Mouse (Mus musculus): ENCODE data around the gene Olfr868. TPM values are rescaled to one million over a fixed set of nuclear protein-coding genes. Genes with fewer than 3 reads are reported as not detected.

The Olfr868 gene
- not detected in 2 replicates for polyA plus RNA-seq (2016; fragmentation: Nextera tagmentation; extraction: Ambion mirVana)

DNA sequence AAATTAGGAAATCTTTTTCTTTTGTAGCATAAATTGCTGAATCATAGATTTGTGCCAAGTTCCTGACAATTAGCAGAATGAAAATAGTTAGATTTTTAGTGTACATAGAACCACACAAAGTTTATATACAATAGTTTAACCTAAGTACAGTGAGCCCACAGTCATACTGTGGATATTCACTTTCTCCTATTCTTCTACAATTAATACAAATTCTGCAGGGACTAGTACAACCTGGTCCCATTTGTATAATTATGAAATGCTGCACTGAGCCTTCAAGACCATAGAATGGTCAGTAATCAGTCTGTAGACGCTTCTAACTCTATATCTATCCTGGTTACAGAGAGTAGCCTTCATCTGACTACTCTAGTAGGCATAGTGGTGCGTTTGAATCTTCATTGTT is at the start of gene Olfr868:
Gene Olfr868 (plus strand): TSS at position 301 of the 400 bp plus-strand sequence.
- H3K9ac ChIP-seq = no peak within 1 kb of the TSS
- 38% methylated on average over 2 of the region's 2 CpGs for WGBS
- H3K4me1 ChIP-seq (replicated peaks) = no peaks in the 10 kb centered on the region
- no peak for ATAC-seq (ENCODE audit: insufficient number of reproducible peaks, low FRiP score)
- H3K9me3 ChIP-seq (replicated peaks) = peaks cover 17% of the 10 kb centered on the region
- H3K4me2 ChIP-seq = no peak within 1 kb of the TSS
- no peak within 1 kb of the TSS for H3K27ac ChIP-seq (ENCODE audit: poor library complexity, severe bottlenecking)
- H3K4me3 ChIP-seq = no peak within 1 kb of the TSS
- no peaks in the 10 kb centered on the region for H3K36me3 ChIP-seq
- H3K27me3 ChIP-seq (replicated peaks) = no peaks in the 10 kb centered on the region

- ATAC-seq (ENCODE audit: insufficient number of reproducible peaks, low FRiP score) = no peak
- Histone ChIP-seq H3K27me3 (replicated peaks) (no peaks in the 10 kb centered on the region), H3K9me3 (replicated peaks) (peaks cover 8% of the 10 kb centered on the region), H3K36me3 (no peaks in the 10 kb centered on the region), H3K27ac (ENCODE audit: poor library complexity, severe bottlenecking) (no peak within 1 kb of the TSS), H3K9ac (no peak within 1 kb of the TSS), H3K4me1 (replicated peaks) (no peaks in the 10 kb centered on the region), H3K4me2 (no peak within 1 kb of the TSS), H3K4me3 (no peak within 1 kb of the TSS)
- WGBS = 68% methylated on average over 1 of the region's 1 CpGs
Observed at GRCm38 (mm10) chr9:20057462-20057861, 41.0 kb upstream of the Olfr868 start, which contains the start of gene Olfr867. Gene Olfr867, minus strand, starts transcription at chr9:20057562.

- H3K4me1 ChIP-seq (replicated peaks) = no peaks in the 10 kb centered on the region
- no peak overlapping the region for H3K27ac ChIP-seq (ENCODE audit: poor library complexity, severe bottlenecking)
- H3K4me2 ChIP-seq = no peak overlapping the region
- 74% methylated on average over 3 of the region's 3 CpGs for WGBS
- no peaks in the 10 kb centered on the region for H3K36me3 ChIP-seq
- no peak overlapping the region for H3K9ac ChIP-seq
- no peak overlapping the region for H3K4me3 ChIP-seq
- H3K9me3 ChIP-seq (replicated peaks) = peaks cover 26% of the 10 kb centered on the region
- no peak for ATAC-seq (ENCODE audit: insufficient number of reproducible peaks, low FRiP score)
- no peaks in the 10 kb centered on the region for H3K27me3 ChIP-seq (replicated peaks)
Observed at GRCm38 (mm10) chr9:20070236-20070635, 28.2 kb upstream of the Olfr868 start.

DNA sequence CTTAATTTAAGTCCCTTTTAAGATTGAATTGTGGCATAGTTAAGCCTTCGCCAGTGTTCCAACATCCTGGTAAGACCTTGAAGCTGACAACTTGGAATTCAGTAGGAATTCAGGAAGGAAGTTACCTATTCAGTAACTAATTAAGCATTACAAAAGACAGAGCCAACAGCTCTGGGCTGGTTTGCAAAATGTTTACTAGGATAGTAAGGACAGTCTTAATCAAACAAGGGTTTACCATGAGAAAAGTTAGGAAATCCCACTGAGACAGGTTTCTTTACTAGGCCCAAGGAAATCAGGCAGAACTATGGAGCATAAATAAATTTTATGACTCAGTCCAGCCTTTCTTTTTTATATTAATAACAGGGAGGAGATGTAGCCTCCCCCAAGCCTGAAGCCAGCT is 27.1 kb upstream of the Olfr868 start:
- 72% methylated on average over 1 of the region's 1 CpGs for WGBS
- Histone ChIP-seq H3K27ac (ENCODE audit: poor library complexity, severe bottlenecking) (no peak overlapping the region), H3K27me3 (replicated peaks) (no peaks in the 10 kb centered on the region), H3K4me1 (replicated peaks) (no peaks in the 10 kb centered on the region), H3K9ac (no peak overlapping the region), H3K36me3 (no peaks in the 10 kb centered on the region), H3K9me3 (replicated peaks) (peaks cover 31% of the 10 kb centered on the region), H3K4me2 (no peak overlapping the region), H3K4me3 (no peak overlapping the region)
- no peak for ATAC-seq (ENCODE audit: insufficient number of reproducible peaks, low FRiP score)

DNA sequence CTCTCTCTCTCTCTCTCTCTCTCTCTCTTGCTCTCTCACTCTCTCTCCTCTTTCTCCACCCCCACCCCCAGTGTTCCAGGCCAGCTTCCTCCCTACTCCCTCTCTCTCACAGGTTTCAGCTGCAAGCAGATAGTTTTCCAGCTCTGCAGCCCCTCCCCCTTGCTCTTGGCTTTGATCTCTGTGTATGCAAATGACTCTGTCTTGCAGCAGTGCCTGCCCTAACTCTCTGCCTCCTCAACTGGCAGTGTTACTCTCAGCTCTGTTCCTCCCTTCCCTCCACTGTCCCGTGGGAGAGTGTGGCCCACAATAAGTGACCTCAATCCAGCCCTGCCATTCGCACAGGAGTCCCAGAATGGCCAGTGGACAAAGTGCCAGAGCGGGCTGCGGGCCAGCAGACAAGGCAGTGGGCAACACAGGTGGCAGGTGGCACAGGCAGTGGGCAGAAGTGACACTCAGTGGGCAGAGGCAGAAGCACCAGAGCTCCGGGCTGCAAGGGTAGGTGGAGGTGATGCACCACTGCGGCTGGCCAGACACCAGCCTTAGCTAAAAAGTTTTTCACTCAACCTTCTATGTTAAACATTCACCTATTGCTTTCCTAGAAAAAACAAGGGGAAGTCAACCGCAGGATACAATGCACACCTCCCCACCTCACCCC is 24.8 kb upstream of the Olfr868 start:
- Histone ChIP-seq H3K4me2 (no peak overlapping the region), H3K9ac (no peak overlapping the region), H3K4me1 (replicated peaks) (no peaks in the 10 kb centered on the region), H3K27ac (ENCODE audit: poor library complexity, severe bottlenecking) (no peak overlapping the region), H3K27me3 (replicated peaks) (no peaks in the 10 kb centered on the region), H3K36me3 (no peaks in the 10 kb centered on the region), H3K4me3 (no peak overlapping the region), H3K9me3 (replicated peaks) (peaks cover 40% of the 10 kb centered on the region)
- ATAC-seq (ENCODE audit: insufficient number of reproducible peaks, low FRiP score) = no peak
- 54% methylated on average over 7 of the region's 7 CpGs for WGBS

- ATAC-seq (ENCODE audit: insufficient number of reproducible peaks, low FRiP score) = no peak
- Histone ChIP-seq H3K36me3 (no peaks in the 10 kb centered on the region), H3K4me1 (replicated peaks) (no peaks in the 10 kb centered on the region), H3K9ac (no peak within 1 kb of the TSS), H3K27me3 (replicated peaks) (no peaks in the 10 kb centered on the region), H3K27ac (ENCODE audit: poor library complexity, severe bottlenecking) (no peak within 1 kb of the TSS), H3K4me3 (no peak within 1 kb of the TSS), H3K4me2 (no peak within 1 kb of the TSS), H3K9me3 (replicated peaks) (0 out of 2 replicates have a peak, but pooled peaks cover 5% of the 10 kb centered on the region)
- WGBS = 61% methylated on average over 2 of the region's 2 CpGs
Observed at GRCm38 (mm10) chr9:20128709-20129108, 30.3 kb downstream of the Olfr868 start, which contains the start of gene Olfr869. Gene Olfr869, plus strand, starts transcription at chr9:20129009.

DNA sequence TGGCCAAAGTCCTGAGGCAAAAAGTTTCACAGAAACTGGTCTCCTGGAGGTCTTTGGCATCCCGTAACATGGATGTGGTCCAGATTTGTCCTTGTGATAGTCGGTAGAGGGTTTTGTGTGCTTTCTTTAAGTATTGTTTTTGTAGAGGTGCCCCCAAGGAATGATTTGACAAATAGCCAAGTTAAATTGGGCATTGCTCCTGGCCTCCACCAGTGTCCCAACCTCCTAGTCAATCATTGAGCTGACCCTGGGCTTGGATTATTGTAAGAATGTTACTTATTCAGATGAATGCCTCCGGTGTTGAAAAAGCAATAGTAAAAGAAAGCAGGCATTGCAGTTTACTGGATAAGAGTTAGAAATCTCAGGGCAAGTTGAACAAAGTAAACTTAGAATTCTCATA is 51.3 kb downstream of the Olfr868 start:
- Histone ChIP-seq H3K4me3 (no peak overlapping the region), H3K27me3 (replicated peaks) (no peaks in the 10 kb centered on the region), H3K9ac (no peak overlapping the region), H3K4me2 (no peak overlapping the region), H3K4me1 (replicated peaks) (no peaks in the 10 kb centered on the region), H3K27ac (ENCODE audit: poor library complexity, severe bottlenecking) (no peak overlapping the region), H3K9me3 (replicated peaks) (peaks cover 27% of the 10 kb centered on the region), H3K36me3 (no peaks in the 10 kb centered on the region)
- no peak for ATAC-seq (ENCODE audit: insufficient number of reproducible peaks, low FRiP score)
- WGBS = 72% methylated on average over 3 of the region's 3 CpGs

Other genes with a start within 250 kb of the Olfr868 start
- gene Olfr860, start 248.9 kb upstream of the Olfr868 start, polyA plus RNA-seq (2016; fragmentation: Nextera tagmentation; extraction: Ambion mirVana) = not detected in 2 replicates
- gene Olfr862, start 210.6 kb upstream of the Olfr868 start, polyA plus RNA-seq (2016; fragmentation: Nextera tagmentation; extraction: Ambion mirVana) = not detected in 2 replicates
- gene Olfr77, start 181.8 kb upstream of the Olfr868 start, polyA plus RNA-seq (2016; fragmentation: Nextera tagmentation; extraction: Ambion mirVana) = 0.18 and 0.26 TPM in 2 replicates
- not detected in 2 replicates for gene Olfr866, start 70.6 kb upstream of the Olfr868 start, polyA plus RNA-seq (2016; fragmentation: Nextera tagmentation; extraction: Ambion mirVana)
- not detected in 2 replicates for gene Olfr867, start 41.1 kb upstream of the Olfr868 start, polyA plus RNA-seq (2016; fragmentation: Nextera tagmentation; extraction: Ambion mirVana)
- not detected in 2 replicates for gene Olfr869, start 30.4 kb downstream of the Olfr868 start, polyA plus RNA-seq (2016; fragmentation: Nextera tagmentation; extraction: Ambion mirVana)
- gene Olfr870, start 75.4 kb downstream of the Olfr868 start, polyA plus RNA-seq (2016; fragmentation: Nextera tagmentation; extraction: Ambion mirVana) = not detected in 2 replicates
- not detected in 2 replicates for gene Olfr871, start 113.6 kb downstream of the Olfr868 start, polyA plus RNA-seq (2016; fragmentation: Nextera tagmentation; extraction: Ambion mirVana)
- not detected in 2 replicates for gene Olfr872, start 138.5 kb downstream of the Olfr868 start, polyA plus RNA-seq (2016; fragmentation: Nextera tagmentation; extraction: Ambion mirVana)
- gene Olfr39, start 183.7 kb downstream of the Olfr868 start, polyA plus RNA-seq (2016; fragmentation: Nextera tagmentation; extraction: Ambion mirVana) = not detected in 2 replicates
- gene Olfr873, start 199.9 kb downstream of the Olfr868 start, polyA plus RNA-seq (2016; fragmentation: Nextera tagmentation; extraction: Ambion mirVana) = not detected in 2 replicates
- gene Olfr18, start 237.5 kb downstream of the Olfr868 start, polyA plus RNA-seq (2016; fragmentation: Nextera tagmentation; extraction: Ambion mirVana) = not detected in 2 replicates

Measured in heart, embryonic 12.5 days (tissue).